Mouse (Mus musculus) olfactory bulb, adult 2 months (tissue): ENCODE measurements around the gene Cdk7. TPM values are rescaled to one million over a fixed set of nuclear protein-coding genes. Genes with fewer than 3 reads are reported as not detected.

Experiments used
- H3K27ac ChIP-seq: fragments of 200-500 bp; 2 replicates; pipeline ENCODE4 v1.5.1; 2012; ENCODE audit warnings: low read depth, low read length; ENCODE audit not compliant: insufficient read depth
- H3K4me1 ChIP-seq: fragments of 200-500 bp; 2 replicates; pipeline ENCODE4 v1.6.1; 2012; ENCODE audit warnings: low read length; ENCODE audit not compliant: control insufficient read depth, insufficient read depth
- H3K4me3 ChIP-seq: fragments of 200-500 bp; 2 replicates; pipeline ENCODE4 v1.5.1; 2012; ENCODE audit warnings: mild to moderate bottlenecking, low read depth, low read length, moderate library complexity; ENCODE audit not compliant: insufficient read depth
- CTCF ChIP-seq: fragments of 200-500 bp; IDR thresholded peaks from 2 replicates; pipeline ENCODE4 v1.5.1; 2012; ENCODE audit warnings: low read depth, mild to moderate bottlenecking, low read length, moderate library complexity; ENCODE audit not compliant: insufficient read depth
- POLR2A ChIP-seq: fragments of 200-500 bp; IDR thresholded peaks from 2 replicates; pipeline ENCODE4 v1.6.1; 2012; ENCODE audit warnings: mild to moderate bottlenecking, low read depth, low read length, moderate library complexity; ENCODE audit not compliant: insufficient read depth
- WGBS: fragments of 180-500 bp; shearing (Covaris S2); methylation state at CpG from one replicate; pipeline ENCODE4 v1.1.7; 2018; 5-methylcytosine and 5-hydroxymethylcytosine counted together
- polyA plus RNA-seq: library from polyadenylated mRNA; stranded (reverse); fragments of >200 nt; gene quantifications from 2 replicates; pipeline ENCODE4 v1.2.4, GENCODE M21; 2012; ENCODE audit warnings: low replicate concordance; ENCODE audit not compliant: missing spikeins, insufficient read depth, insufficient read length

Gene Cdk7
- not detected in 2 replicates for polyA plus RNA-seq

DNA sequence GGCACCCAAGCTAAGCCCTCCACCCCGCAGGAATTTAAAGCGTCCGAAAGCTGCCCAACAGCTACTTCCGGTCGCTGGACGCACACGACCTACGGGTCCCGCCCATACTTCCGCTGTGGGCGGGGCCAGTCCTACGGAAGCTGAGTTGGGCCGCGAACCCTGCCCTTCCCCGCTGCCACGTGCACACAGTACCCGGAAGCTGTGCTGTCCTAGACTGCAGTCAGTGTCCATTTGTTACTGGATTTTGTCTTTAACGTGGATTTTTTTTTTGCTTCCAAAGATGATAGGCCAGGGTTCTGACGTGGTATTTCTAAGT, at the start of gene Cdk7:
Gene Cdk7, minus strand, starts transcription at position 79 of the 316 bp plus-strand sequence.
- under 1% methylated on average over 19 of the region's 19 CpGs for WGBS
- Histone ChIP-seq H3K27ac (peak within 1 kb of the TSS; percentile 34; the same call in 1 of the 2 replicates), H3K4me3 (peak within 1 kb of the TSS; percentile 65), H3K4me1 (peaks cover 3% of the 10 kb centered on the region)
- TF ChIP-seq CTCF (no peak), POLR2A (peak; percentile 30; the same call in 1 of the 2 replicates)

DNA sequence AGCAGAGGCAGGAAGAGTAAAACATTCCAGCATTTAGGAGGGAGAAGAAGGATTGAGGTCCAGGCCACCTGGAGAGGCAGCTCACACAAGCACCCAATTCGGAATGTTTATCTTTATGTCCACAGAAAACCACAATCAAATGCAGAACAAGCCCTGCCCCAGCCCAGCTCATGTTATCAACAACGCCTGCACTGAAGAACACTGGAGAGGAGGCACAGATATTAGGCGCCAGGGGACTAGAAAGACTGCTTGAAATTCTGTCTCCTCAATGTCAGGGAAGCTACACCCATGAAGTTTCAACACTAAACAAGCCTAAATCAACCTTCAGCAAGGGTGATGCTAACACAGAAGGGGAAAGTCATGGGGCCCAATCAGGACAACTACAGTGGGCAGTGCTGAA, 46.8 kb upstream of the Cdk7 start:
- H3K4me3 ChIP-seq: no peak overlapping the region
- H3K4me1 ChIP-seq: peaks cover 4% of the 10 kb centered on the region; the same call in 1 of the 2 replicates
- WGBS: 91% methylated on average over 3 of the region's 3 CpGs
- no peak overlapping the region for H3K27ac ChIP-seq
- no peak for TF ChIP-seq CTCF
- TF ChIP-seq POLR2A: no peak

DNA sequence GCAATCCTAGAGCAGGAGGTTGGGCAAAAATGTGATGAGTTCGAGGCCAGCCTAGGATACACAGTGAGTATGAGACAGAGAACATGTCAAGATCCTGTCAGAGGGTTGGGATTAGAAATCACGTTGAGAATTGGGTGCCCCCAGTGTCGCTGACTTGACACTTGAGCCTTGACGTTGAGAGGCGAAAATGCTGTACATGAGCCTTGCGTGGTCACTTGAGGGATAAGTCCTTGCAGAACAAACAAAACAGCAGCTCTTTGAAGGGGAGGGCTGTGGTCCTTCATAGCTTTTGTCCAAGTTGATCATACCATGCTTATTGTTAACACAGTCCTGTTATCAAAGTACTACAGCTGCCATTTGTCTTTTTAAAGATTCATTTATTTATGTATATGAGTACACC, 46.0 kb upstream of the Cdk7 start:
- Histone ChIP-seq H3K4me1 (peaks cover 4% of the 10 kb centered on the region; the same call in 1 of the 2 replicates), H3K4me3 (no peak overlapping the region)
- WGBS: 66% methylated on average over 6 of the region's 6 CpGs

DNA sequence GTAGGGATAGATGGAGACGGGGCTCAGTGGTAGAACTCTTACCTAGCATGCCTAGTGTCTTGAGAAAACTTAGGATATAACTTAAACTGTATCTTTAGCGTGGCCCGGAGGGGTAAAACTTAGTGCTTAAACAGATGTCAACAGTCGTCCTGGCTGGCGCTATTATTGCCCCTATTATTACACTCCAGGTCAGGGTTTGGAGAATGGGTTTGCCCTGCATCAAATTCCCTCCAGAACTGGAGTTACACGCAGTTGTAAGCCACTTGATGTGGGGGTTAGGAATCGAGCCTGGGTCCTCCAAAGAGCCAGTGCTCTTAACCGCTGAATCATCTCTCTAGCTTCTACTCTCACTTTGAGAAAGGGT, 45.3 kb upstream of the Cdk7 start:
- WGBS: 2% methylated on average over 8 of the region's 8 CpGs
- H3K4me3 ChIP-seq: peak overlapping the region; percentile 54
- peaks cover 4% of the 10 kb centered on the region; the same call in 1 of the 2 replicates for H3K4me1 ChIP-seq
- H3K27ac ChIP-seq: no peak overlapping the region
- TF ChIP-seq POLR2A (no peak), CTCF (no peak)

More for the DNA sequence above, 46.0 kb upstream of the Cdk7 start:
- H3K27ac ChIP-seq: no peak overlapping the region
- no peak for TF ChIP-seq CTCF
- TF ChIP-seq POLR2A: no peak

DNA sequence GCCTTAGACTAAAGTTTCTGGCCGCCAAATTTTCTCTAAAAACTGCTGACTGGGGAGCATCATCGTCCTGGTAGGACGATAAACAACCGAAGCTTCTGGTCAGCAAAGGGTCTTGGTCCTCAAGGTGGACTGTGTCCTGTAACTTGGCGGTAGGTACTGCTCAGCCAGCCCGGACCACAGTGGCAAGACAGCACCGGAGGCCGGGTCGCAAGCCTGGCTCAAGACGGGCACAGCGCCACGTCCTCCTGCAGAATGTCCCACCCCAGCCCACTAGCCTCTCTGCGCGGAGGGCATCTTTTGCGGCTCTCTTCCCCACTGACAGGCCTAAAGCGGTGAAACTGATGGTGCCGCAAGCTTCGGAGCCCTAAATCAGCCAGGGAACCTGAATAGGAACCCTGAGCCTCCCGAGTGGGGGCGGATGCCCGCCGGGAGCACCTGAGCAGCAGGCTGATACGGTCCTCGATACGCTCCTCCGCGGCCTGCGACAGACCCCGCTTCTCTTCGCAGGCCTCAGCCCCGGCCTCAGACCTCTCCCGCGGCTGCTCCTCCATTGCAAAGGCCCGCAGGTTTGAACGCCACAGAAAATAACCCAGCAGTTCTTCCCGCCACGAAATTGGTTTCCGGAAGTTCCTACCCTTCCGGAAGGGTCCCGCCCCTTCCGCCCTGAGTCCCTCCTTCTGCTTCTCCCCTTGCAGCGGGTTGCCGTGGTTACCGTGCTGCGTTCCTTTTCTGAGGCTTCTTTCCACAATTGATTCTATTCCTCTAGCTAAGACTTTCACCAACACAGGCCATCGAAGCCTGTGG, 44.7 kb upstream of the Cdk7 start, which contains the start of gene Cenph:
Gene Cenph, minus strand, starts transcription at position 648 of the 804 bp plus-strand sequence.
- TF ChIP-seq CTCF (no peak), POLR2A (no peak)
- Histone ChIP-seq H3K27ac (no peak within 1 kb of the TSS), H3K4me1 (peaks cover 4% of the 10 kb centered on the region; the same call in 1 of the 2 replicates), H3K4me3 (peak within 1 kb of the TSS; percentile 54)
- under 1% methylated on average over 46 of the region's 46 CpGs for WGBS

DNA sequence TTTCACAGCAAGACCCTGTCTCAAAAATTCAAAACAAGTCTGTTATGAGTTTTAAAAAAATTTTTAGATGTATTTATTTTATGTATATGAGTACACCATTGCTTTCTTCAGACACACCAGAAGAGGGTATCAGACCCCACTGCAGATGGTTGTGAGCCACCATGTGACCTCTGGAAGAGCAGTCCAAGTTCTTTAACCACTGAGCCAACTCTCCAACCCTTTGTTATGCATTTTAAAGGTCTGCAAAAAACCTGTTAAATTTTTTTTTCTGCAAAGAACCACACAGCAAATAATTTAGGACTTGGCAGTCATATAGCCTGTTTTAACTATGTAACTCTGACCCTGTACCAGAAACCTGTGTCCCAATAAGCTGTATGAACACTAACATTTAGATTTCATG, 44.0 kb upstream of the Cdk7 start:
- Histone ChIP-seq H3K4me3 (no peak overlapping the region), H3K4me1 (peaks cover 4% of the 10 kb centered on the region; the same call in 1 of the 2 replicates), H3K27ac (no peak overlapping the region)
- TF ChIP-seq CTCF: no peak
- no peak for TF ChIP-seq POLR2A

DNA sequence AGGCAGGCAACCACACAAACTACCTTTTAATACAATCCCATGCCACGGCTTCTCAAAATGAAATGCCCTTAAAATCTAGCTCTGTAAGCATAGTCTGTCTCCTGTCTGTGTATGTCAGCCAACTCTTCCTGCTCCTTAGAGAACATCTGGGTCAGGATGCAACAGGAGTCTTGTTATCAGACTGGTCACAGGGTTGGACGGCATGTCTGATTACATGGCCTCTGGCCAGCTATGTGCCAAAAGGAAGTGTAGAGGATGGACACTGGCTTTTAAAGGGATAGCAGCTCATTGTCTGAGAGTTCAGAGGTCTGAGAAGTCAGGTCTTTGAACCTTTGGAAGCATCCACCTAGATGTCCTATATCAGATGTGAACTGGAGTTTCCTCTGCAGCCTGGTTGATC, 24.6 kb upstream of the Cdk7 start:
- no peak overlapping the region for H3K4me3 ChIP-seq
- WGBS: 87% methylated on average over 2 of the region's 2 CpGs
- no peak for TF ChIP-seq CTCF
- TF ChIP-seq POLR2A: no peak
- H3K27ac ChIP-seq: no peak overlapping the region
- no peaks in the 10 kb centered on the region for H3K4me1 ChIP-seq

DNA sequence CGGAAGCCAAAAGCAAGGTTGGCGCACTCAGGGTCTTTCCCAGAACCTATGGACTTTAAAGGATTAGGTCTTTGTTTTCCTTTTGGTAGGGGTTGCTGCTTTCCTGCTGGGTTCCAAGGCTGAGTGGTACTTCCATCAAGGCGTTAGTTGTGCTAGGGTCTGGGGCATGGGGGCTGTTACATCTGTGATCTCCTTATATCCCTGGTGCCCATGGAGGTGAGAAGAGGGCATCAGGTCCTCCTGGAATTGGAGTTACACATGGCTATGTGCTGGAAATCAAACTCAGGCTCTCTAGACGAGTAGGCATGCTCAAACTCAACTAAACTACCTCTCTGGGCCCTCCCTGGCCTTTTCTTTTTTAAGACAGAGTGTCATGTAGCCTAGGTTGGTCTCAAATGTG, 23.4 kb upstream of the Cdk7 start:
- H3K27ac ChIP-seq: no peak overlapping the region
- H3K4me3 ChIP-seq: no peak overlapping the region
- WGBS: 71% methylated on average over 4 of the region's 4 CpGs
- H3K4me1 ChIP-seq: no peaks in the 10 kb centered on the region
- TF ChIP-seq POLR2A (no peak), CTCF (no peak)

DNA sequence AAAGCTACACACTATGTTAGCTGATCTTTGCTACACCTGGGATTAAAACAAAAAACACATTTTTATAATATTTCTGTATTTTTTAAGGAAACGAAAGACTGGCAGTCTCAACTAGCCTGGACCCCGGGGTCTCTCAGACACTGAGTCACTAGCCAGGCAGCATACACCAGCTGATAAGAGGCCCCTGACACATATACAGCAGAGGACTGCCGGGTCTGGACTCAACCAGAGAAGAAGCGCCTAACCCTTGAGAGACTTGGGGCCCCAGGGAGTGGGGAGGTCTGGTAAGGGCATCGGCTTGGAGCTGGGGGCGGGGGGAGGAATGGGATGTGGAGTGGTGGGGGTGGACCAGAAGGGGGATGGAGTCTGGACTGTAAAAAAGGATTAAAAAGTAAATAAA, 22.3 kb upstream of the Cdk7 start:
- WGBS: 87% methylated on average over 6 of the region's 6 CpGs
- TF ChIP-seq CTCF: no peak
- no peak for TF ChIP-seq POLR2A
- H3K27ac ChIP-seq: no peak overlapping the region

DNA sequence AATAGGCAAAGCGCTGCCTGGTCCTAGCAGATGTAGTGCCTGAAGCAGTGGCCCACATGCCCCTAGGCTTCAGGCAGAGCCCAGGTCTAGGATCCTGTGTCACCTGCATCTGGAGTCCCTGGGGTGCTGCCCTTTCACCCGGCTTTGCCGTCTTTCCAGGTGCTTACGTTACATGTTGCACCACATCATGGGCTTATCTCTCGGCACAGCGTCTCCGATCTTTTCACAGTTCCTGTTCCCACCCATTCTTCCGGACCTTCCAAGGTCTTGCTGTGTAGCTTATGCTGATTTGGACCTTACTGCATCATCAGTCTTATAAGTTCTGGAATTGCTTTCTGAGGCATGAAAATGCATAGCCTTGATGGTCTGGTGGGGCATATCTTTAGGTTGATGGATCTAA, 21.8 kb upstream of the Cdk7 start:
- TF ChIP-seq POLR2A: no peak
- TF ChIP-seq CTCF: no peak
- H3K27ac ChIP-seq: no peak overlapping the region
- no peak overlapping the region for H3K4me3 ChIP-seq
- WGBS: 93% methylated on average over 8 of the region's 8 CpGs
- no peaks in the 10 kb centered on the region for H3K4me1 ChIP-seq

More for the DNA sequence above, 22.3 kb upstream of the Cdk7 start:
- no peak overlapping the region for H3K4me3 ChIP-seq
- H3K4me1 ChIP-seq: no peaks in the 10 kb centered on the region
